Mouse (Mus musculus): ENCODE results near the gene Slc23a4.

The Slc23a4 gene

DNA sequence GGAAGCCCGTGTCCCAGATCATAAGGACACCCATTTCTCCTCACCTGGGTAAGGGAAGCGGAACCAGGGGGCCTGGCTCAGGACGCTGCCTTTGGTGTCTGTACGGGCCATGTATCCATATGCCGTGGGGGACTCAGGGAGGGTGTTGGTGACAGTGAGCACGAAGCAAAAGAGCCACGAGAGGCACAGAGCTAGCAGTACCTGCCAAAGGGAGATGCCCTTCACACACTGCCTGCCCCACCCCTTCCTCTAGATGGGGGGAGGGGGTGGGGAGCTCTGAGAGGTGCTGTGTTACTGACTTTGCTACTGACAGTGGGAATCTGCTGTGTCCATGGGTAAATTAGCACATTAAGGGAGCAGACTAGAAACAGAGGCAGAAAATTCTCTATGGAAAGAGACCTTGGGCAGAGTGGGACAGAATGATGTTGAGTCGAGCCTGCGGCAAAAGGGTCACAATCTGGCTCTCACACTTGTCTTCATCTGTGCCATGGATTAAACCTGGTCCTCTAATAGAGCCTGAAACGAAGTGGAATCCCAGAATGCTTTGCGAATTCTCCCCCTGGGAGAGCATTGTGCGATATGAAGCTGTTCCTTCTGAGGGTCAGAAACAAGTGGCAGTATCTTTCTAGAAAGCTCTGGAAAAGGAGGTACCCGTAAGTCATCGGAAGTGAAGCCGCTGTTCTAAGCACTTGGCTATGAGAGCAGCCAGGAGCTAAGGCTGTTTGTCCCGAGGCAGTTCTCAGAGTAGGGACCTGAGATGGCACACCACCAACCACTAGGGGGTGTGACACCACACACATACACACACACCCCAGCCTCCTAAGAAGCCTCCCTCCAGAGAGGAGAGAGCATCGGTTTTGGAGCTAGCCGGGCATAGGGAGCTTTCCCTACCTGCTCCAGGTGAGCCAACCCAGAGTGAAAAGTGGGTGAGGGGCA lies 33.0 kb downstream of the Slc23a4 start:
- DNase-seq, result peak; percentile 9

DNA sequence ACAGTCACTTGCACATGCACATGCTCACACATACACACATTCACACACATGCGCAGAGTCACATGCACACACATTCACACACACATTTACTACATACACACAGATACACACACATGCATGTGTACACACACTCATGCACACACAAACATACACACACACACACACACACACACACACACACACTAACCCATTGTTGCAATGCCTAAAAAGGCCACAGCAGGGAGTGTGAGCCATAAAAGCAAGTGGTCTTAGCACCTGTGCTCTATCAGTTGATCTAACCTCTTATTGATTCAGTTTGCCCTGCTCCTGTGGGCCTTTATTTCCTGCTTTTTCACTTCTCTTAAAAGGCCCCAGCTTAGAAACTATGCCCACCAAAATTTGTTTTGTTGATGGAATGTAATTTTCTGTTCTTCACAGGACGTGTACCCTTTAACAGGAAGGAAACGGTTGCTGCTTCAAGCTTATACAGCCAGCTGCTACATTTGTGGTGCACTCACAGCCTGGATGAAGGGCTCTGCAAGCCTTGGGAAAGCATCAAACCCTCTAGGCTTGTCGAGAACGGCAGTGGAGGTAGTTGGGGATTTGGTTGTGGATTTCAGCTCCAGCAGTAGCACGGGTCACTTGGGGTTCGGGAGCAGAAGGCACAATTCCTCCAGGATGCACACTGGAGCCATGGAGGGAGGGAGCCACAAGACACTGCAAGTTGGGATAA lies 36.1 kb downstream of the Slc23a4 start:
- DNase-seq, result no peak

DNA sequence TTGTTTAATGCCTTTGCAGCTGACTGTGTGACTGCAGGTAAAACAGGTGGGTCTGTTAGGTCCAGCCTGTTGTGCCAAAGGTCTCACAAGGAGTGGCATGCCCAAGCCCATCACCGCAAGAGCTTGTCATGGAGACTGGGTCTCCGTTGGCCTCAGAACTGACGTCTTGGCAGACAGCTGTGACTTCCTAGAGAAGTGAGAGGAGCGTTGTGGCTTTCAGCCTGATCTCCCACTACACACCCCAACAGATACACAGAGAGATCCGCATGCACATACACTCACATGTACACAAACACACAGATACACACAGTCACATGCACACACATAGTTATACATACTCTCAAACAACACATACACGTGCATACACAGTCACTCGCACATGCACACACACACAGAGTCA lies 36.7 kb downstream of the Slc23a4 start:
- no peak for DNase-seq

DNA sequence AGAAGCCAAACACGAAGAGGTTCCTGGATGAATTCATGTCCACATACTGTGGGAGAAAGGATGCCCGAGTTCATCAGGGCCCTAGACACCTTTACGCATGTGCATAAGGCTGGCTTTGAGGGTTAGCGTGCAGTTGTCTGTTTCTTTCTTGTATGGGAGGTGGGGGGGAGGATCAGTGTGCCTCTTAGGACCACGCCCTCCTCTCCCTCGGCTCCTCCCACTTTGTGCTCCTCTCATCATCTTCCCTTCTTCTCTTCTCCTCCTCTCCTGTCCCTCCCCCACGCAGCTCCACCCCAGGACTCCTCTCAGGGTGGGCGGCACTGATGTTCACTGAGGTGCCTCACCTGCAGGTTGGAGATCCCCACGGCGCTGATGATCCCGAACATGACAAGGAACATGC lies 39.7 kb downstream of the Slc23a4 start:
- no peak for DNase-seq

DNA sequence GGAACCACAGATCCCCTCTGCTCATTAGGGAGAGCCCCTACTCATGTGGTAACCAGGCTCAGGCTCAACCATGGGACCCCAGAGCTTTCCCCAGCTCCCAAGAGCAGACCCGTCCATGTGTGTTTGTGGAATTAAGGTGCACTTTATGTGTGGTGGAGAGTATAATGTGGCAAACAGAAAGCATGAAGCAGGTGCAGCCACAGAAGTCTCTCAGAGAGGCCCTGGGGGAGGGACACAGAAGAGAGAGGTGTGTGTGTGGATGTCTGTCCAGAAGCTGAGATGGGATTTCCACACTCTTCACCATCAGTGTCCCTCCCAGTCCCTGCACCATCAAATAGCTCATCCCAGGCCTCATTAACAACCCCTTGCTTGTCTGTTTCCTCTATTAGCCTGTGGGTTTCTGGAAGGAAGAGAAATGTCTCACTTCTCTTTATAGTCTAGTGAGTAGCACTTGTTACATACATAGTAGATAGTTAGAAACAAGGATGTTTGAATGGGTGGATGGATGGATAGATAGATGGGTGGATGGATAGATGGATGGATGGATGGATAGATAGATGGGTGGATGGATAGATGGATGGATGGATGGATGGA lies 41.6 kb downstream of the Slc23a4 start:
- no peak for DNase-seq

DNA sequence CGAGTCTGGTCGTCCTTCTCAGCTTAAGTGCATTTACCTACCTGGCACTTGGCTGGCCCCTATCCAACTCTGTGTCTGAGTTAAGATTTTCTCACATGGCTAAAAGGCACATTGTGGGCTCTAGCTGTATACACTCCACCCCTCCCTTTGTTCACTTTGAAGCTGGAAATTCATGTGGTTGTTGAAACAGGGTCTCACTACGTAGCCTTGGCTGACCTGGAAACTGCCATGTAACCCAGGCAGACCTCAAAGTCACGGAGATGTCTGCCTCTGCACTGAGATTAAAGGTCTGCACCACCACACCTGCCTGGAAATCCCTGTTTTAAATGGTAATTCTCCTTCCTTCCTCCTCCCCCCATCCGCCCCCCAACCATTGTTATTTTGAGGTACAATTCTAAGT lies 44.7 kb downstream of the Slc23a4 start:
- DNase-seq, result no peak

DNA sequence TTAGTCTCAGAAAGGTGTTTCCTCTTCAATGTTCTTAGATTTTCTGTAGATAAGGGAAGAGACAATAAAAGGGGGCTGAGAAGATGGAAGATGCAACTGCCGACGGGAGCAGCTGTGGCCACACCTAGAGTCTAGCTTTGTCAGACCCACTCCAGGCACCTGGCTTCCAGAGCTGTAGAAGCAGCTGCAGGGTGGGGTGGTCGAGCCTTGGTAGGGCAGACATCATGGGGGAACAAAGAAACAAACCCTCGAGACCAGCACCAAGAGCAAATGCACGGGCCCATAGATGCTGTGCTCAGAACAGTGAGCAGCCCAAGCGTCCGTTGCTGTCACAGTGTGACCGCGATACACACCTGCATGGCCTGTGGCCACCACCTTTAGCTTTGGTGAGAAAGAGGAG lies 45.8 kb downstream of the Slc23a4 start:
- no peak for DNase-seq

DNA sequence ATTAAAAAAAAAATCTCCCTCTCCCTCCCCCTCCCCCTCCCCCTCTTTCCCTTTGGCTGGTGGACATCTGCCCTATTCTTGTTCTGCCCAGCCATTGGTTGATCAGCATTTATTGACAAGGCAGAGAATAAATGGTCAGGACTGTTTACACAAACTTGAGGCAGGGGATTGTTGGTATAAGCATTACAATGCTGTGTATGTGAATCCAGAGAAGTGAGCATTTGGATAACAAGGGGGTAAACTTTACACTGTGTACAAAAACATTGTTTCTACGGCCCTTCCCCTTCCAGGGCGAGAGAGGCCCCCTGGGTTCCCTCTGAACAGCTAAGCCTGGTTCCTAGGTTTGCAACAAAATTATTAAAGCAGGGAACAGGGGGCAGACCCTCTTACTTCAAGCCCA lies 46.7 kb downstream of the Slc23a4 start:
- DNase-seq, result no peak

DNA sequence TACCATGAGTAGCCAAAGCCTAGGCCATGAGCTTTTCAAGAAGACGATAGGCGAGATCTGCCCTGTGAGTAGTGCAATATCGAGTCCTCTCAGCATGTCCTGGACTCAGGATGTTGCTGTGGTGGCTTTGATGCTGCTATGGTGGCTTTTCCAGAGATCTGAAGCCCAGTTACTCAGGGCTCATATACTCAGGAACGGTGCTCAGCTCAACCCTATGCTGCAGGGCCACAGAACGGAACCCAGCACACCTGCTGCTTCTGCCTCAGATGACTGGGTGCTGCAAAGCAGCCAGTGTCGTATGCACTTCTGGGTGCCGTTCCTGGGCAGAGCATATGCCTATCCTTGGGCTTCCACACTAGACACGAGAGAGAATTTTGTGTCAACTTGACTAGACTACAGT lies 48.8 kb downstream of the Slc23a4 start:
- no peak for DNase-seq

DNA sequence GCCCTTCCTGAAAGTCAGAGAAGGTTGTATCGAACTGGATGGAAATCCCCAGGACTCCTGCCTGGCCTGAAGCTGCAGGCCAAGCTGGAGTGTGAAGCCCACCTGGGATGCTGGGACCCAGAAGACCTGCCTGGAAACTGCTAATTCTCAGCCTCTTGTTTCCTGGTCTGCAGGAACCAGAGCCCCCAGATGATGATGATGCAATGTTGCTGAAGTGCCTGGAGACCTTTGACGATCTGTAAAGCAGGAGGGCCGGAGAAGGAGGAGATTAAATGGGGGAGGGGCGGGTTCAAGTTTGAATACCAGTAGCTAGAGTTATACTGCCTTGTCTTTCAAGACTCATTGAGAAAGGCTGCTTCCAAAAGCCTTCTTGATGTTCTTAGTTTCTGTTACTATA lies 49.3 kb downstream of the Slc23a4 start:
- no peak for DNase-seq

DNA sequence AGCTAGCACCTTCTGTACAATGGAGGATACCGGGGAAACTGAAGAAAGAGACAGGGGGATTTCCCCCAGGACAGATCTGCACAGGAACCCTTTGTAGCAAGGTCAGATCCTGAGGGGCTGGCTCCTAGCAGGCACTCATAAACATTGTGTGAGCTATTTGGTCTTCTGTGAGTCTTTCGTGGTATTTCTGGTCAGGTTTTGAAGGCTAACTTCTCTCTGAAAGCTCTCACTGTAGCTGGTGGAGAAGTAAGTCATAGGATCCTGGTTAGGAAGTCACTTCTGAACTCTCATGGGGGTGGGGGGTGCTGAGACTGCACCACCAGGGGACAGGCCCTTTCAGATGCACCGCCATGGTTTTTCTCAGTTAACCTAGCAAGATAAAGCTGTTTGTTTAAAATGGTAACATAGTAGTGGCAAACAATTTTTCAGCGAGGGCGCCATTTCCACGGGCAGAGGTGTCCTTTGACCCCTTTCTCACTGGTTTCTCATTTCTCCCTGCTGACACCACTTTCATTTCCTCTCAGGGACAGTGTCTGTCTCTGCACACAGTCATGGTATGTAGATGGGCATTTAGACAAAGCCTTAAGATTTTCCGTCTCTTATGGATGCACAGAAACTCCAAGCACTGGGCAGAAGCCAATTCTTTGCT lies 49.8 kb downstream of the Slc23a4 start:
- DNase-seq, result no peak

DNA sequence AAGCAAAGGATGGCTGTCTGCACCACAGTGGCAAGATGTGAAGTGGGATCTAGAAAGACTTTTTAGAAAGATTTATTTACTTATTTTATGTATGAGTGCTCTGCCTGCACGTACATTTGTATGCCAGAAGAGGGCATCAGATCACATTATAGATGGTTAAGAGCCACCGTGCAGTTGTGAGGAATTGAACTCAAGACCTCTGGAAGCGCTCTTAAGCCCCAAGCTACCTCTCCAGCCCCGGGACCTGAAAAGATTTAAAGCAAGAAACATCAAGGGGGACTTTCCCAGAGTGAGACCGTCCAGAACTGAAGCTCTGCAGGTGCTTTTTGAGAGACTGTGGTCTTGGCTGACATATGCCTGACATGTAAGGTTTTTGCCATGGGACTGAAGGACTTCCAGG lies 51.5 kb downstream of the Slc23a4 start:
- DNase-seq, result no peak

DNA sequence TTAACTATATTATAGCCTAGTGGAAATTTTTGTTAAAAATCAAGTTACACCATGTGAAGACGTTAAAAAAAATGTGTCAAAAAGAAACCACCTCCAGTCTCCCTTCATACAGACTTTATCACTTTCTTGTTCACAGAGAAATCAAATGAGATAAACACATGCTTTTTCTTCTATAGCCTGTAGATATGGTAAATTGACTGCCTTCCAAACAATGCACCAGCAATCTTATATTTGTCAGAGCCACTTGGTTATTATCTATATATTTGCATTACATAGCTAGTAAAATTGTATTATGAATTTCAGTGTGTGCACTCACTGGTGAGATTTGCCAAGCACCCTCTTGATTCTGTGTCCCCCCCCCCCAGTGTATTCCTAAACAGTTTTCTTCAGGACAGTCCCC lies 55.6 kb downstream of the Slc23a4 start:
- DNase-seq, result no peak

DNA sequence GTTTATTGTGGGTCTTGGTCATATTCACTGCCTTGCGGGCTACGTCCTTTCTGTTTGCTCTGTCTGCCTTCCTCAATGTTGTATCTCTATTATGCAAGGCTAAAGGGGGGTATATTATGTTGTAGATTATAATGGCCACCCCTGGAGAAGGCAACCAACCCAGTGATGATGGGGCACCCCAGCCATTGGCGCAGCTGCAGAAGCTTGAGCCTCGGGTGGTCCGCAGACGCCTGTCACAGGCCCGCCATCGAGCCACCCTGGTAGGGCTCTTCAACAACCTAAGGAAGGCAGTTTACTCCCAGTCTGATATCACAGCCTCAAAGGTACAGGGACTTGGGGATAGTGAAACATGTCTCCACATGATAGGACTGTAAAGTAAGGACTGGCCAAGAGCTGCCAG lies 60.6 kb downstream of the Slc23a4 start:
- DNase-seq, result no peak

DNA sequence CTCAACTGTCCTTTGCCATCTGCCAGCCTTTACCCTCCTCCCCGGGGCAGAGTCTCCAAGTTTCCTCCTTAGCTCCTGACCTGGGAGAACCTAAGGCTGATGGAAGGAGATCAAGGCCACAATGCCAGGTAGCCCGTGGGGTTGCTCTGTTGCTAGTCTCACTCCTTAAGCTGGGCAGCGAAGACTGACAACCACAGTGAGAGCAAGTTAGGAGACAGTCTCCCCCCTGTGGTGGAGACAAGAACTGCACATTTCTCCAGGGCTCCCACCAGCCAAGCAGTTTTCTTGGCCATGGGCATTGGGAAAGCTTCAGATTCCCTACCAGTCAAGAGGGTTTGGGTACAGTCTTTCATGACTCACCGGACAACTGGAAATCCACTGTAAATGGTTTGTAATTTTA lies 61.0 kb downstream of the Slc23a4 start:
- DNase-seq, result peak; percentile 69

DNA sequence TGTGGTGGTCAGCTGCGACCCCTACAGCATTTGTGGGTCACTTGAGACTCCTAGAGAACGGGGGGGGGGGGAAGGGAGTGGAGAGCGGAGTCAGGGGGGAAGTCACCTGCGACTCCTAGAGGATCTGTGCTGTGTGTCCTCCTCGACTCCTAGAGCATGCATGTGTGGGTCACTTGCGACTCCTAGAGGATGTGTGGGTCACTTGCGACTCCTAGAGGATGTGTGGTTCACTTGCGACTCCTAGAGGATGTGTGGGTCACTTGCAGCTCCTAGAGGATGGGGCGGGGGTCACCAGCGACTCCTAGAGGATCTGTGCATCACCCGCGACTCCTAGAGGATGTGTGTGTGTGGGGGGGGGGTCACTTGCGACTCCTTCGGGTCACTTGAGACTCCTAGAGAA lies 66.3 kb downstream of the Slc23a4 start:
- no peak for DNase-seq

DNA sequence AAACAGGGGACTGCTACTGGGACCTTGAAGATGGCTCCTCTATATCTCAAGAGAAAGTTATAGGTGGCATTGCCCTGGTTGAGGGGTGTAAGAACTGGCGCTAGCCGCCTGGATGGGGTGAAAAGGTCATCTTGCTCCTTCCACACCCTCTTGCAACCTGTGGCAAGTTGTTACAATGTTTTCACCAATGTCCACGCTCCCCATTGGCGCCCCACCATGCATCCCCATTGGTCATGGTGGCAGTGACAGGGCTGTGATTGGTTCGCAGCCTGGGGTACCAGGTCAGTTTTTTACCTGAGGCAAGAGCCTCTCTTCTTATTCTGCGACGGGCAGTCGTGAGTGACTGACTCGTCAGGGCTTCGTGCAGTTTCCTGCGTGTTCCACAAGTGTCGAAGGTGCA lies 67.6 kb downstream of the Slc23a4 start:
- DNase-seq, result no peak

DNA sequence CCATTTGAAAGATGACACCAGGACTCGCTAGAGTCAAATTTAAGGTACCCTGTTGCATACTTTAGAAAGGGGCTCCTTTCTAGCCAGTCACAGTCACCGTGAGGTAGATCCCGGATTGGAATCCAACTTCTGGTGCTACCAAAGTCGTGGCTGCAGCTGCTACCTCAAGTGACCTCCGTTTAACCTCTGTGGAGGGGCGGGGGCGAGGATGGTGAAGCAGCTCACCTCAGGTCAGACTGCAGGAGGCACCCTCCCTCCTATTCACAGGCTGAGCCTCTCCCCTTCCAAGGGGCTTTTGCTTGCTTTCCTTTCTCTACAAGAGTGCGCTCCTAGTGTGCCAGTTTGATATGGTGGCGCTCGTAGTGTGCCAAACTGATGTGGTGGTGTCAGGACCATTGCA lies 68.2 kb downstream of the Slc23a4 start, which contains the start of gene Stra8:
Stra8 (plus strand) TSS at position 208 of the 400 bp plus-strand sequence.
- DNase-seq, result no peak

DNA sequence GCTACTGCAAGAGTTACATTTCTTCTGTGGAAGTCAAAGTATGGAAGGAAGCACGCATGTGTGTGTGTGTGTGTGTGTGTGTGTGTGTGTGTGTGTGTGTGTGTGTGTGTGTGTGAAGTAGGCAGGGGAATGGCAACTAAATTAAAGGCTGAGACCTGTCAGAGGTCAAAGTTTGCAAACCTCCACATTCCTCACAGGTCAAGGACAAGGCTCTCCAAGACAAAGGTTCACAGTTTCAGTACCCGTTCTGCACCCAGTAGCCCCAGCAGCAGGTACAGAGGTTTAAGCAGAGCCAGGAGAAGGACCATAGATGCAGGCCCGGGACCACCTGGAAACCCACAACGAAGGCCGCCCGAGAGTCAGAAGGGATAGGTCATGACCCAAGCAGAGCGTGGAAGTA lies 69.1 kb downstream of the Slc23a4 start:
- no peak for DNase-seq

DNA sequence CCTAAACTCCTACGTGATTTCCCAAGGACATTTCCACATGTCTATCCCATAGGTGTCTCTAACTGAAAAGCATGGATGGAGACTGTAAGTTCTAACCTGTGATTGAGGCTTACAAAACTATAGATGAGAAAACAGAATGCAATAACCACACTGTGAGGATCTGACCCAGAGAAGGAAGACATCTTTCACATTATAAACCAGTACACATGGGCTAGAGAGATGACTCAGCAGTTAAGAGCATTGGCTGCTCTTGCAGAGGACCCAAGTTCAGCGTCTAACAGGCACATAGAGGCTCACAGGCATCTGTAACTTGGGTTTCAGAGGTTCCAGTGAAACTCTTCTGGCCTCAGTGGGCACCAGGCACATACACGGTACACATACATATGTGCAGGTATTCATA lies 73.7 kb downstream of the Slc23a4 start:
- DNase-seq, result no peak

DNA sequence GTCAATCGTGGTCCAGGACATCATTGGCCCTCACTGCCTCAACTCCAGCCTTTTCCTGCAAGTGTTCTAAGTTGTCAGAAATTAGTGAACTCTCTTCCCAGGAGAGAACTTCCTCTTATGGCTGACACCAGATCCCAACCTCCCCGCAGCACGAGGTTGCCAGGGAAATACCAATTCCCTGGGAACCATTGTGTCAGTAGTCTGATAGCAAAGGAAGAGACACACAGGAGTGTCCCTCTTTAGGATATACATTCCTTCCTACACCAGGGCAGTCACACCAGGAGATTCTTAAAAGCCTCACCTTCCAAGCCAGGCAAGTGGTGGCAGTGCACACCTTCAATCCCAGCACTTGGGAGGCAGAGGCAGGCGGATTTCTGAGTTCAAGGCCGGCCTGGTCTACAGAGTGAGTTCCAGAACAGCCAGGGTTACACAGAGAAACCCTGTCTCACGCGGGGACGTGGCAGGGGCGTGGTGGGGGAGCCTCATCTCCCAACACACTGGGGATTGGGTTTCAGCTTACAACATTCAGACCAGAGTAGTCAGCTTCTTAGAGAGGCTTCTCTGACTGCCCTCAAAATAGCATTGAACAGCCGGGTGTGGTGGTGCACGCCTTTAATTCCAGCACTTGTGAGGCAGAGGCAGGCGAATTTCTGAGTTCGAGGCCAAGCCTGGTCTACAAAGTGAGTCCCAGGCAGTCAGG lies 74.7 kb downstream of the Slc23a4 start:
- DNase-seq, result no peak

DNA sequence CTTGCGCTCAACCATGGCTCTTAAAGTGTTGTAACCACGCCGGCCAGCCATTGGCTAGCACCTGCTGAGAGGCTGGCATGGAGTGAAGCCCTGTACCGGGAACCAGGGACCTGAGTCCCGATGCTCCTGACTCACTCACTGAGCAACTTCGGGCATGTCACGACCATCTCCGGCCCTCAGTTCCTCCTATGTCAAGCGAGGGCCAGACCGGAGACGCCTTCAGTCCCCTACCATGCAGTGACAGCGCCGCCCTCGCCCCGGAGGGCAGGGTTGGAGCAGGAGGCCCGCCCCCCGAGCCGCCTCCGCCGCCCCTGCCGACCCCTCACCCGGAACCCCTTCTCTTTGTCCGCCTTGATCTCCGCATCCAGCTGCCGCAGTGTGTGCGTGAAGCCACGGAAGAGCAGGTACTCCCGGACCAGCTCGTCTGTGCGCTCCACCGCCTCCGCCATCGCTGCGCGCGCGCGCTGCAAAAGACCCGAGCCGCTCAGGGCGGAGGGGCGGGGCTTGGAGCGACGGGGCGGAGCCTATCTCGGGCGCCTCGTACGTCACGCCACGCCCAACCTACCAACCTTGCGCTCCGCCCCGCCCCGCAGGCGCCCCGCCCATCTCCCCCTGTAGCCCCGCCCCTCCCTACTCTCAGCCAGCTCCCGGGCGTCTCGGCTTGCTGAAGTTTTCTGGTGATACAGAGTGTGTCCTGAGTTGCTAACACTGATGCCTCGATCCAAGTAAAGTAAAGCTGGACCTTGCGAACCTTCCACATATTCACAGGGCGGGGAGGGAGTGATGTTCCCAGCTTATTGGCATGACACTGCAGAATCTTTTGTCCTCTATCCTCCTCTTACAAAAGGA lies 77.6 kb downstream of the Slc23a4 start, which contains the start of gene Wdr91:
Wdr91 (minus strand) TSS at position 506 of the 849 bp plus-strand sequence.
- DNase-seq, result peak; percentile 88
